Mouse (Mus musculus) heart, adult 9 months (tissue): ENCODE data around the gene Fam171a2.
"Not testable (repeated sequence)": the region's sequence is repeated elsewhere in the genome, so short reads cannot be mapped to it uniquely, and the experiment has no call there.

Source experiments
- DNase-seq, 2 experiments: peaks; one replicate each; pipeline ENCODE4 v3.0.0; 2022; ENCODE audit warnings: low spot score in 2 of 2

The Fam171a2 gene

DNA sequence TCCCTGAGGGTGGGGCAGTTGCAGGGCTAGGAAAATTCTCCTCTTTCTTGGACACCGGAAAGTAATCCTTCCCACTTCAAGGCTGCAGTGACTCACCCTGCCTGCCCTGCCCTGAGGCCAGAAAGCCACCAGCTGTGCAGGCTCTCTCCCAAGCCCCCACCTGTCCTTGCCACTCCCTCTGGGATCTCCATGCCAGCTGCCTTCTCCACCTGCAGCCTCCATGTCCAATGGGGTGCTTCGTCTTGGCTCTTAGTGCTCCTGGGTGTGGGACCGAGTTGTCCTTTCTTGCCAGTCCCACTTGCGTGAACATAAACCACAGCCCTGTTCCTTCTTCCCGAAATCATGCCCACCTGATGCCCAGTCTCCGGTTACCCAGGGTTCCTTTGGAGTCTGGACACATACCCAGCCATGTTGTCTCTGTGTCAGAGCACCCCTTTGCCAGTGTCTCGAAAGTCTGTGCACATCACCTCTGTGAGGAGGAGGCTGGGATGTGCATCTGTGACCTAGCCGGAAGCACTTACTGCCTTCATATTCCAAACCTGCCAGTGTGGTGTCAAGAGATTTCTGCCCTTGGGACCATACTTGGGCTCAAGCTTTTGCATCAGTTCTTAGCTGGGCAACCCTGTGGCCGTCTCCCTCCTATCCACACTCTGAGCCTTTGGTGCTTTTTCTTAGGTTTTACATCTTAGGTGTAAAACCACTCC lies 52.9 kb downstream of the Fam171a2 start:
- no peak for DNase-seq

DNA sequence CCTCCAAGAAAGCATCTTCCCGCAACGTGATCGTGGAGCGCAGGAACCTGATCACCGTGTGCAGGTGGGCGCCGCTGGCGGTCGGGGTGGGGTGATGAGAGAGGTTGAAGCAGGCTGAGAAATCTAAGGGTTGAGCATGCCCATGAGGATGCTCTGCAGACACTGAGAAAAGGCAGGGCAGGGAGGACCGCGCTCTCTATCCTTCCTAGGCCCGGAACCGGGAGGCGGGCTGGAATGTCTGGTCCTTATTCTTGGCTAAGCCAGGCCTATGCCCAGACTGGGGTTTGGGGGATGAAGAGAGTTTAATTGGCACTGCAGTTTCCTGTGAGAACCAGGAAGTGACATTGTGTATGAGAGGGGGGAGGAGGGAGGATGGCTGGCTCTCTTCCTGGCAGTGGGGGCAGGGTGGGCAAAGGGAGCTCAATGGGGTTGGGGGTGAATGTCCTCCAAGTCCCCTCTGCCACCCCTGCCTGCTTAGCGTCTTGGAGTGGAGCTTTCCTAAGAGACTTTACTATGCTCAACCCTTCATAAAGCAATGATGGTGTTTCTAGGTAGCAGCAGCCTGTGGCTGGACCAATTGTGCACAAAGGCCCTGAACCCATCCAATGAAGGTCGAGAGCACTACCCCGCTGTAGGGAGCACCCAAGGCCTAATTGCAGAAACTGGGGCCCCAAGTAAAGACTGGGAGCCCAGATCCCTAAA lies 53.6 kb downstream of the Fam171a2 start:
- DNase-seq: no peak

DNA sequence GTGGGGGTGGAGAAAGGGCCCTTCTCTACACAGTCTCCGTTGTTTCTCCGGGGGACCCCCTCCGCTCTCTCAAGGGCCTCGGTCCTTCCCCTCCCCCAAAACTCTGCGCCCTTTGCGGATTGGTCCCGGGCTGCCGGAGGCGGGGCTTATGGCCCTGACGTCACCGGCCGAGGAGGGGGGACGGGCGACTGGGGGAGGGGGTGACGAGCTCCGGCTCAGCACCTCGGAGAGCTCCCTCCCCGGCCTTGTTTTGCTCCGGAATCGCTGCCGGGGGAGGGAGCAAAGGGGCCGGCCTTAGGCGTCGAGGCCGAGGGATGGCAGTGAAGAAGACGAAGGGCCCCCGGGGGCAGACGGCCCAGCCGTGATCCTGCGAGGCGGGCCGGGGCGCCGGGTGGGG lies 54.2 kb downstream of the Fam171a2 start, which contains the start of gene Rundc3a:
TSS of gene Rundc3a (plus strand) at position 166 of the 397 bp plus-strand sequence.
- DNase-seq: no peak

DNA sequence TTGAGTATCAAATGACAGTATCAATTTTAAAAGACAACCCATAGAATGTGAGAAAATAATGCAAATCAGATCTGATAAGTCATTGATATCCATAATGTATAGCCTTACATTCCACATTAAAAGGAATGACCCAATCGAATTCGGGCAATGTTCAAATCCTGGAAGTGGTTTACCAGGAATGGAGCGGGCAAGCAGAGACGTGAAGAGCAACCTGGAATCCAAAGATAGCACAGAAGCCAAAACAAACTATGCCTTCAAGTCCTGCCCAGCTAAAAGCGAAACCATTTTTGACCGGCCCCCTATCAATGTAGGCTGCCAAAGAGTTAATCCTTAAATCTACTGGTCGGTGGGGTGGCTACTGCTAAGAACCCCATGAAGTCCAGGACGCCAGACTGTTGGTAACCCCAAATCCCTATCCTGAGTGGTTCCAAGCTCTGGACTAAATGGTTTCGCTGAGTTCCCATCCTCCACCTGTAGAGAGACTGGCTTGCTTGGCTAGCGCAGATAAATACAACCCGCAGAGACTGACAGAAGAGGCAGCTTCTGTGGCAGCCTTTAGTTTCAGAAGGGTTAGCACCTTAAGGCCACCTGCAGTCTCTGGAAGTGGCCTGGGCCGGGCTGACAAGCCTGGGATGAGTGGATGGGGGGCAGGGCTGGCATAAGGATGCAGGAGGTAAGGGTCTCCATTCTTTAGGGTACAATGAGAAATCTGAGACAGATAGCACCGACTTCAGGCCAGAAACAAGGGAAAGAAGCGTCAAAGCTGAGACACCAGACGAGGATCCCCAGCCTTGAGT lies 54.8 kb downstream of the Fam171a2 start:
- no peak for DNase-seq

DNA sequence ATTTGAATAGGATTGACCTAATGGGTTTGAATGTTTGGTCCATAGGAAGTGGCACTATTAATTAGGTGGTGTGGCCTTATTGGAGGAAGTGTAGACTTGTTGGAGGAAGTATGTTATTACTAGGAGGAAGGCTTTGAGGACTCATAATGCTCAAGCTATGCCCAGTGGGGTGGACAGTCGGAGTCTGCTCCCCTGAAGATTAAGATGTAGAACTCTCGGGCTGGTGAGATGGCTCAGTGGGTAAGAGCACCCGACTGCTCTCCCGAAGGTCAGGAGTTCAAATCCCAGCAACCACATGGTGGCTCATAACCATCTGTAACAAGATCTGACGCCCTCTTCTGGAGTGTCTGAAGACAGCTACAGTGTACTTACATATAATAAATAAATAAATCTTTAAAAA lies 58.0 kb downstream of the Fam171a2 start:
- not testable (repeated sequence) for DNase-seq
